Mouse (Mus musculus) 416B (cell line): ENCODE measurements around the gene Suz12.

ENCODE experiments used
- DNase-seq: peaks from one replicate; pipeline ENCODE4 v3.0.0; 2011; ENCODE audit warnings: low read depth

The Suz12 gene

GRCm38 (mm10) chr11:80075608-80076277 lies 82.8 kb downstream of the Suz12 start:
- no peak for DNase-seq

GRCm38 (mm10) chr11:80077784-80078545 lies 85.1 kb downstream of the Suz12 start:
- DNase-seq = no peak

- DNase-seq = no peak
These were observed 85.9 kb downstream of the Suz12 start for GRCm38 (mm10) chr11:80078831-80079230.

GRCm38 (mm10) chr11:80079751-80080150 lies 86.8 kb downstream of the Suz12 start:
- no peak for DNase-seq

GRCm38 (mm10) chr11:80080381-80080825 lies 87.5 kb downstream of the Suz12 start:
- DNase-seq = no peak

GRCm38 (mm10) chr11:80080826-80081728 lies 88.2 kb downstream of the Suz12 start, which contains the start of gene Crlf3:
Crlf3 (minus strand) TSS chr11:80080991.
- DNase-seq = peak; percentile 100

- no peak for DNase-seq
These were observed 88.9 kb downstream of the Suz12 start for GRCm38 (mm10) chr11:80081786-80082319.
